Mouse (Mus musculus): ENCODE measurements around the gene Ddx55. TPM values are rescaled to one million over a fixed set of nuclear protein-coding genes. Genes with fewer than 3 reads are reported as not detected.

The Ddx55 gene
- polyA plus RNA-seq (2016; fragmentation: Nextera tagmentation; extraction: Ambion mirVana) = 18.5 and 19.9 TPM in 2 replicates

GRCm38 (mm10) chr5:124552558-124553307 is at the start of gene Ddx55:
TSS of gene Ddx55 (plus strand) at chr5:124552864.
- peak within 1 kb of the TSS; percentile 80 for H3K27ac ChIP-seq
- peak within 1 kb of the TSS; percentile 75 for H3K9ac ChIP-seq (replicated peaks)
- H3K27me3 ChIP-seq = no peaks in the 10 kb centered on the region
- H3K4me1 ChIP-seq (replicated peaks) = peaks cover 11% of the 10 kb centered on the region; the same call in 1 of the 2 replicates
- H3K9me3 ChIP-seq = no peaks in the 10 kb centered on the region
- H3K4me3 ChIP-seq (replicated peaks) = peak within 1 kb of the TSS; percentile 93
- H3K36me3 ChIP-seq = peaks cover 49% of the 10 kb centered on the region
- peak; percentile 74 for ATAC-seq (ENCODE audit: insufficient number of reproducible peaks, insufficient read depth, low FRiP score, low TSS enrichment, low read depth)
- H3K4me2 ChIP-seq = peak within 1 kb of the TSS; percentile 82
- WGBS = under 1% methylated on average over 66 of the region's 66 CpGs

GRCm38 (mm10) chr5:124503742-124504141 is 48.9 kb upstream of the Ddx55 start:
- H3K9ac ChIP-seq (replicated peaks) = no peak overlapping the region
- no peak for ATAC-seq (ENCODE audit: insufficient number of reproducible peaks, insufficient read depth, low FRiP score, low TSS enrichment, low read depth)
- no peaks in the 10 kb centered on the region for H3K27me3 ChIP-seq
- H3K4me2 ChIP-seq = no peak overlapping the region
- no peak overlapping the region for H3K27ac ChIP-seq
- WGBS = 69% methylated on average over 14 of the region's 14 CpGs
- H3K36me3 ChIP-seq = peaks cover 87% of the 10 kb centered on the region
- H3K4me1 ChIP-seq (replicated peaks) = peaks cover 3% of the 10 kb centered on the region; the same call in 1 of the 2 replicates
- H3K9me3 ChIP-seq = no peaks in the 10 kb centered on the region
- no peak overlapping the region for H3K4me3 ChIP-seq (replicated peaks)

- Histone ChIP-seq H3K4me3 (replicated peaks) (no peak overlapping the region), H3K4me2 (no peak overlapping the region), H3K27ac (no peak overlapping the region), H3K27me3 (no peaks in the 10 kb centered on the region), H3K4me1 (replicated peaks) (peaks cover 3% of the 10 kb centered on the region; the same call in 1 of the 2 replicates), H3K9me3 (no peaks in the 10 kb centered on the region), H3K36me3 (peaks cover 90% of the 10 kb centered on the region), H3K9ac (replicated peaks) (no peak overlapping the region)
- WGBS = 88% methylated on average over 4 of the region's 4 CpGs
- no peak for ATAC-seq (ENCODE audit: insufficient number of reproducible peaks, insufficient read depth, low FRiP score, low TSS enrichment, low read depth)
These were observed 47.4 kb upstream of the Ddx55 start for GRCm38 (mm10) chr5:124505235-124505634.

GRCm38 (mm10) chr5:124506731-124507359 is 45.8 kb upstream of the Ddx55 start:
- H3K4me2 ChIP-seq = no peak overlapping the region
- no peaks in the 10 kb centered on the region for H3K9me3 ChIP-seq
- H3K4me1 ChIP-seq (replicated peaks) = peaks cover 3% of the 10 kb centered on the region; the same call in 1 of the 2 replicates
- ATAC-seq (ENCODE audit: insufficient number of reproducible peaks, insufficient read depth, low FRiP score, low TSS enrichment, low read depth) = no peak
- H3K4me3 ChIP-seq (replicated peaks) = no peak overlapping the region
- peaks cover 91% of the 10 kb centered on the region for H3K36me3 ChIP-seq
- no peak overlapping the region for H3K27ac ChIP-seq
- H3K9ac ChIP-seq (replicated peaks) = no peak overlapping the region; the same call in 1 of the 2 replicates
- WGBS = 55% methylated on average over 10 of the region's 10 CpGs
- H3K27me3 ChIP-seq = no peaks in the 10 kb centered on the region

GRCm38 (mm10) chr5:124509200-124509599 is 43.5 kb upstream of the Ddx55 start:
- 92% methylated on average over 6 of the region's 6 CpGs for WGBS
- no peak for ATAC-seq (ENCODE audit: insufficient number of reproducible peaks, insufficient read depth, low FRiP score, low TSS enrichment, low read depth)
- H3K36me3 ChIP-seq = peaks cover 91% of the 10 kb centered on the region

GRCm38 (mm10) chr5:124509742-124510237 is 42.9 kb upstream of the Ddx55 start:
- Histone ChIP-seq H3K36me3 (peaks cover 90% of the 10 kb centered on the region), H3K27ac (no peak overlapping the region), H3K9me3 (no peaks in the 10 kb centered on the region), H3K27me3 (no peaks in the 10 kb centered on the region), H3K4me1 (replicated peaks) (peaks cover 3% of the 10 kb centered on the region; the same call in 1 of the 2 replicates), H3K9ac (replicated peaks) (no peak overlapping the region), H3K4me3 (replicated peaks) (no peak overlapping the region), H3K4me2 (no peak overlapping the region)
- WGBS = 81% methylated on average over 12 of the region's 12 CpGs
- ATAC-seq (ENCODE audit: insufficient number of reproducible peaks, insufficient read depth, low FRiP score, low TSS enrichment, low read depth) = no peak

More at GRCm38 (mm10) chr5:124509200-124509599, 43.5 kb upstream of the Ddx55 start:
- H3K4me3 ChIP-seq (replicated peaks) = no peak overlapping the region
- H3K4me2 ChIP-seq = no peak overlapping the region
- H3K9me3 ChIP-seq = no peaks in the 10 kb centered on the region
- H3K4me1 ChIP-seq (replicated peaks) = peaks cover 3% of the 10 kb centered on the region; the same call in 1 of the 2 replicates
- H3K27ac ChIP-seq = no peak overlapping the region
- no peaks in the 10 kb centered on the region for H3K27me3 ChIP-seq
- no peak overlapping the region for H3K9ac ChIP-seq (replicated peaks)

GRCm38 (mm10) chr5:124510536-124511050 is 42.1 kb upstream of the Ddx55 start:
- Histone ChIP-seq H3K9ac (replicated peaks) (no peak overlapping the region), H3K9me3 (no peaks in the 10 kb centered on the region), H3K4me2 (no peak overlapping the region), H3K36me3 (peaks cover 89% of the 10 kb centered on the region), H3K4me3 (replicated peaks) (no peak overlapping the region), H3K27ac (no peak overlapping the region), H3K27me3 (no peaks in the 10 kb centered on the region), H3K4me1 (replicated peaks) (peaks cover 3% of the 10 kb centered on the region; the same call in 1 of the 2 replicates)
- 92% methylated on average over 10 of the region's 10 CpGs for WGBS
- ATAC-seq (ENCODE audit: insufficient number of reproducible peaks, insufficient read depth, low FRiP score, low TSS enrichment, low read depth) = no peak

- H3K9me3 ChIP-seq = no peaks in the 10 kb centered on the region
- H3K36me3 ChIP-seq = peaks cover 87% of the 10 kb centered on the region
- WGBS = 86% methylated on average over 5 of the region's 5 CpGs
- H3K4me1 ChIP-seq (replicated peaks) = no peaks in the 10 kb centered on the region
- H3K27me3 ChIP-seq = no peaks in the 10 kb centered on the region
- no peak for ATAC-seq (ENCODE audit: insufficient number of reproducible peaks, insufficient read depth, low FRiP score, low TSS enrichment, low read depth)
- H3K4me3 ChIP-seq (replicated peaks) = no peak overlapping the region
- H3K27ac ChIP-seq = no peak overlapping the region
- no peak overlapping the region for H3K4me2 ChIP-seq
- no peak overlapping the region for H3K9ac ChIP-seq (replicated peaks)
These were observed 36.9 kb upstream of the Ddx55 start for GRCm38 (mm10) chr5:124515789-124516188.

GRCm38 (mm10) chr5:124518648-124519047 is 34.0 kb upstream of the Ddx55 start:
- H3K36me3 ChIP-seq = peaks cover 72% of the 10 kb centered on the region
- no peak overlapping the region for H3K4me3 ChIP-seq (replicated peaks)

GRCm38 (mm10) chr5:124521588-124521987 is 31.1 kb upstream of the Ddx55 start:
- H3K4me3 ChIP-seq (replicated peaks) = no peak overlapping the region
- no peaks in the 10 kb centered on the region for H3K4me1 ChIP-seq (replicated peaks)
- 90% methylated on average over 4 of the region's 4 CpGs for WGBS
- no peak for ATAC-seq (ENCODE audit: insufficient number of reproducible peaks, insufficient read depth, low FRiP score, low TSS enrichment, low read depth)
- H3K36me3 ChIP-seq = peaks cover 76% of the 10 kb centered on the region
- H3K4me2 ChIP-seq = no peak overlapping the region
- H3K27ac ChIP-seq = no peak overlapping the region
- H3K9ac ChIP-seq (replicated peaks) = no peak overlapping the region
- H3K27me3 ChIP-seq = no peaks in the 10 kb centered on the region
- no peaks in the 10 kb centered on the region for H3K9me3 ChIP-seq

More at GRCm38 (mm10) chr5:124518648-124519047, 34.0 kb upstream of the Ddx55 start:
- no peak overlapping the region for H3K9ac ChIP-seq (replicated peaks)
- H3K27me3 ChIP-seq = no peaks in the 10 kb centered on the region
- no peaks in the 10 kb centered on the region for H3K9me3 ChIP-seq
- H3K4me1 ChIP-seq (replicated peaks) = no peaks in the 10 kb centered on the region
- no peak overlapping the region for H3K27ac ChIP-seq
- no peak overlapping the region for H3K4me2 ChIP-seq
- 91% methylated on average over 10 of the region's 10 CpGs for WGBS
- no peak for ATAC-seq (ENCODE audit: insufficient number of reproducible peaks, insufficient read depth, low FRiP score, low TSS enrichment, low read depth)

- WGBS = 92% methylated on average over 8 of the region's 8 CpGs
These were observed 29.6 kb upstream of the Ddx55 start for GRCm38 (mm10) chr5:124523032-124523431.

More at GRCm38 (mm10) chr5:124523032-124523431, 29.6 kb upstream of the Ddx55 start:
- Histone ChIP-seq H3K27me3 (no peaks in the 10 kb centered on the region), H3K9me3 (no peaks in the 10 kb centered on the region), H3K9ac (replicated peaks) (no peak overlapping the region), H3K36me3 (peaks cover 67% of the 10 kb centered on the region), H3K4me3 (replicated peaks) (no peak overlapping the region), H3K4me1 (replicated peaks) (peaks cover under 1% of the 10 kb centered on the region), H3K4me2 (no peak overlapping the region), H3K27ac (no peak overlapping the region)
- ATAC-seq (ENCODE audit: insufficient number of reproducible peaks, insufficient read depth, low FRiP score, low TSS enrichment, low read depth) = no peak
